Mouse (Mus musculus): Measurements from ENCODE around the gene Tmem164.

DNA sequence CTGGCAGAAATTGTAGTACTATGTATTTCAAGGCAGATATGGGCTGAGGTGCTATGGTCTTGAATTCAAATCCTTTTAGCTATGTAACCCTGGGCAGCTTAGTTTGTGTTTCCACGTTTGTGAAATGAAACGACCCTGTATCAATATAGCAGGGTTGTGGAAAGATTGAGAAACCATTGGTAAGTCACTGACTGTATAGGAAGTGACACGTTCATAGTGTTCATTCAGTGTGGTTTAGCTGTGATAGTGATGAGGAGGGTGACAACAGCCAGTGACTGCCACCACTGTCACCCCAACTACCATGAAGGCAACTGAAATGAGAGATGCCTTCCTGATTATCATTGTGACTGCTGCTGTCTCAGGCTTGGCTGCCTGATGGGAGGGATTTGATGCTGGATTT is 13.7 kb downstream of the Tmem164 start:
- TF ChIP-seq CTCF (IDR thresholded peaks at IDR 0.05; ENCODE audit: control insufficient read depth, insufficient read depth, insufficient read length) (no peak), USF1 (IDR thresholded peaks at IDR 0.05; ENCODE audit: low read depth) (no peak)
